Mouse (Mus musculus) erythroid progenitor cell, adult 5-6 weeks (primary cell): ENCODE measurements around the gene Cdkn1c. TPM values are rescaled to one million over a fixed set of nuclear protein-coding genes. Genes with fewer than 3 reads are reported as not detected.

Experiments used
- ATAC-seq: replicated peaks from 2 replicates; pipeline ENCODE4 v1.8.0; 2016; ENCODE audit warnings: moderate number of reproducible peaks, mild to moderate bottlenecking, moderate TSS enrichment, inconsistent platforms; ENCODE audit not compliant: poor library complexity, low FRiP score, severe bottlenecking
- total RNA-seq, 2 experiments: library from RNA; stranded (forward) in 1 of 2; stranded (reverse) in 1 of 2; fragments of 150-400 nt in 1 of 2; fragments of 186-747, 209-891 nt in 1 of 2; gene quantifications; 2 replicates each; pipeline versions ENCODE4 v1.2.3 to v1.2.4; 2015 to 2017; ENCODE audit warnings: low replicate concordance in 2 of 2

Cdkn1c gene
- total RNA-seq, 2 experiments from 2014 or later: not detected

DNA sequence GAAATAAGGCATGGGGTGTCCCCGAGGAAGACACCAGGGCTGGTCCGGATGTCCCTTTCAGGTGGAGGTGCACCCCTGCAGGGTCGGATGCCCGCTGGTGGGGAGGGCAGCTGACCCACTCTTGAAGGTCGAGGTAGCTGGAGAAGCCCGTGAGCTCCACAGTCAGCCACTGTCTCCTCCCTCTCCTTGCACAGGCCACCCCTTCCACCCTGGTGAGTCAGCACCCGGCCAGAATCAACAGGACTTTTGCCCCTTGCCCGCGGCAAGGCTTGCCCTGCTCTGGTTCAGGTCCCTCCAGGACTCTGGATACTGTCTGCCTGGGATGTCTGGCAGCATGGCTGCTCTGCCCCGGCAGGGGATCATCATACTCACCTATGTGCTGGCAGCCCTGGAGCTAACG lies 15.0 kb upstream of the Cdkn1c start:
- no peak for ATAC-seq

DNA sequence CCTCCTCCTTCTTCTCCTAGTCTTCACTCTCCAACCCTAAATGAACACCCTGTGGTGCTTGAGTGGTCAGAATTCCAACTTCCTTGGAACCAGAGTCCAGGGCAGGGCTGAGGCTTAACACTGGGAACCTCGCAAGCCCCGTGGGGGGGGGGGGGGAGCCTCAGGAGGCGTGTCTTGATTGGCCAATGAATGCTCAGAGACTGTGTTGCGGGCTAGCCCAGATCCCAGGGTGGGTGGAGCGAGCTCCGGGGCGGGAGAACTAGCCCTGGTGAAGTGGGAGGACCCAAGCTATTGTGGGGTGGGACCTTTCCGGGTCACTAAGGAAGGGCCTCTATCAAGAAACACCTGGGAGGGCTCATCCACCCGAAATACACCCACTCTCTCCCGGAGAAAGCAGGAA lies 14.0 kb upstream of the Cdkn1c start:
- no peak for ATAC-seq

DNA sequence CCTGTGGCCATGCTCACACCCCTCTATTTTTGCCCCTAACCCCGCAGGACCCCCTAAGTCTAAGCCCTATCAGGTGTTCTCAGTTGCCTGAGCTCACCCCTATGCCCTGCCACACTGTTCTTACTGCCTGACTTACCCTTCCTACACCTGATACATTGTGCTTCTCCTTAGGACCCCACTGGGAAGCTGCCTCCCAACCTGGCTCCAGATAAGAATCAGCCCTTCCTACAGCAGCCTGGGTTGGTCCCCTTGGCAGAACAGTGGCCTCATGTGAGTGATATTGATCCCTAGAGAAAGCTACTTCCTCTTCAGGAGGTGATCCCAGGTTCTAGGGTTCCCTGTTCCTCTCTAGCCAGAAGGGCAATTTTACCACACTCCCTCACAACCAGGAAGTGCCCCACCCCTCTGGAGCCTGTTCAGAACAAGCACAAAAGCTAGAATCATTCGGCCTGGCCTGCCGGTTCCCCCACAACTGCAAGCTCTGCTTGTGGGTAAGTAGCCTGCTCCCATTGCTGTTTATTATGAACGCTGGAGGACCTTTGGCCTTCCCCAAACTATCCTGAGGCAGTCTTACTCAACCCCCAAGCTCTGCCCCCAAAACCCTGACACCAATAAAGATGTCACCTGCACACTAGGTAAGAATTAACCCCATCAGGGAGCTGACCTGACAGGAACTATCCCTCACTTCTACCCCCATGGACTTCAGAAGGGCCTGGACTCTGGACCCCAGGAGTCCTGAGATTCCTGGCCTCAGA lies 12.7 kb upstream of the Cdkn1c start, which contains the start of gene Slc22a18:
Slc22a18 (plus strand) TSS at position 390 of the 755 bp plus-strand sequence.
- ATAC-seq: no peak

DNA sequence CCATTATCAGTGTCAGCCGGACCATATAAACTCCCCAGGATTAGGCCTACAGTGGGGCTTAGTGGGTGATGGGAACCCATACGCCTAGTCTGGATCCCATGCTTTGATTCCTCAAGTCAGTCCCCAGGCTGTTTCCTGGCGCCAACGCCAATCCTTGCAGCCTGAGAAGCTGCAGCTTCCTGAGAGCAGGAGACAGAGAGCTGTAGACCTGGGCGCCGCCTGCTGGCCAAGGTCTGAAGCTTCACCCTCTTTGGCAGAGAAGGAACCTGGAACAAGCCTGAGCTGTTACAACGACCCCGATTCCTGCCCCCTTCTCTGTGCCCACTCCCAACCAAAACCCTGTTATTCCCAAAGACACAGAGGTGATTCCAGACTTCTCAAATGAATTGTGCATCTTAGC lies 9.1 kb upstream of the Cdkn1c start:
- ATAC-seq: peak; percentile 65

DNA sequence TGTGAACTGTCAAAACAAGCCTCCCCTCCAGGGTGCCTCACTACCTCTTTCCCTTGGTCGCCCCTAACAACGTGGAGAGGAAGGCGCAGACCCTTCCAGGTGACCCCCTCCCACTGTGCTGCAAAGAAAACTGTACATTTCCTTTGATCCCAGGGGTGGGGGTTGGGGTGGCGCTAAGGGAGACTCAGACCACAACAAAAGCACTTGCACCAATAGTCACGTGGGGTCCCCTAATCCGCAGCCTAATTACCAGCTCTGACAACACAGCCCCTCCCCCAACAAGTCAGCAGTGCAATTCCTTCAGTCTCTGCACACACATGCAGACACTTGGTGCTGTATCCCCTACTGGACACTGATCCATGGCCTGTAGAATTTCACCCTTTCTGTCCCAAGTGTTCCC lies 6.9 kb upstream of the Cdkn1c start:
- no peak for ATAC-seq

DNA sequence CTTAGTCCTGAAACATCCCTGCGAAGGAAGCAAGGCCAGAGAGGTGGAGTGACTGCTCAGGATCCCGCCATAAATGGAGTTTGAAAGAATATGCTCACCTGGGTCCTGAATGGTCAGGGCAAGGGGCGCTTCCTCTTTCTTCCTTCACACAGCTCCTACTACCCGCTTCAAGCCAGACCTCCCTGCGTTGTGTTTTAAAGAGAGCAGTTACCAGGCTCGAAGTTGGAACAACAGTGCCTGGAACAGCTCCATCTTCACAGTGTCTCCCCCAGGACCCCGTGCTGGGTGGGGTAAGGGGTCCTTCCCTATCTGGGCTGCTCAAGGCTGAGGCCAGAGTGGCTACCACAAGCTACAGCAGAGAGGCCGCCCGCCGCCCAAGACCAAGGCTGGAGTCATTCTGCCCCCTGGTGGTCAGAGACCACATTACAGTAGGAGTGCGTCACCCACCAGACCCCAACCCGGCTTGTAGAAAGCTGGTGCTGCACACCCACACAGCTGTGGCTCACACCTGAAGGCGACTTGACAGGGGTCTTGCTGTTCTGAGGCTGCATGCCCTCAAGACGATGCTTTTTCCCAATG lies 5.3 kb upstream of the Cdkn1c start:
- ATAC-seq: no peak

DNA sequence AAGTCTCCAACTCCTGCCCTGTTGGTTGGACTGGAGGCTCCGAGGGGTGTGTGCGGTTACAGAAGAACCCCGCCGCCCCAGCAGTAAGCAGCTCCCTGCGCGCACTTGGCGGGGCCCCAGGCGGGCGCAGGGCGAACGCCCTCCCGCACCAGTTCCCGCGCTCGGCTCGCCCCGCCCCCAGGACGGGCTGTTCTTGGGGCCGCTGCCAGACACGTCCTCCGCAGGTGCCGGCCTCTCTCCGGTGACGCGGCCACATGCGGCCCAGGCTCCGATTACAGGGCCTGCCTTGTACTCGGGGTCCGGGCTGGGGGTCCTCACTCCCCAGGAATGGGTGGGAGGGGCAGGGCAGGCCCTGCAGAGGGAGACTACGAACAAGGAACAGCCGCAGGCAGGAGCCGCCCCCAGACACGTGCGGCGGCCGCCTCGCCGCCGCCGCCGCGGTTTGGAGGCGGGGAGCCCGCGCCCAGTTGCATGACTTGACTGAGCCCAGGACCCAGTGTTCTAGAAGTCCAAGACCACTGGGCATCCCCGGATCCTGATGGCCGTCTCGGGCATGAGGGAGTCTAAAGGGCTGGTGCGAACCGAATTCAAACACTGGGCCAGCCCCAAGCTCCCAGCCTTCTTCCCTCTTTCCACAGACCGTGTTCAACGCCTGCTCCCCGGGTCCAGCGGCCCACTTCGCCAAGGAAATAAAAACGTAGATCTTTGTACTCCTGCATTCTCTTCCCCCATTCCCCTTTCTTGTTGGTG lies 4.1 kb upstream of the Cdkn1c start:
- no peak for ATAC-seq

DNA sequence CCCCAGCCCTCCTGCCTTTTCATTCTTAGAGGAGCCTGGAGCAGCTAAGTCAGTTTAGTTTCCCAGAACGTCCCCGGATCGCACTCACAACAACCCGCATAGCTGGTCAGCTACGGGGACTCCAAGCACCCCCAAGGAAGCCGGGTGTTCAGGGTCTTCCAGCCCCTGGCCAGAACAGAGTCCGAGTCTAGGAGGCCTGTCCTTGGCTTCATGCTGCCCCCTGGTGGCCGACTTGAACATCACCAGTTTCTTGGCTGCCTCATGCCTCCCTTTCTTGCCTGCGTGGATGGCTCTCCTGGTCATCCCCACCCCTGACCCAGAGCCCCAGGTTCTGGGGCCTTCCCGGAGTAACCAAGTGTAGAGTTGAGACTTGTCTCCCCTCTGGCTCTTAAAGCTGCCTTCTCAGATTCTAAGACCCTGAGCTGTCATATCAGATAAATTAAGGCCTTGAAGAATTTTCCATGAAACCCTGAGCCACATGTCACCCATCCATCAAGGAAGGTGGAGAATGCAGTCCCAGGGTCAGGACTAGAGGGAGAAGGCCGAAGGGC lies 3.1 kb upstream of the Cdkn1c start:
- 0 out of 2 replicates have a peak, but pooled peaks have one; percentile 32 for ATAC-seq

DNA sequence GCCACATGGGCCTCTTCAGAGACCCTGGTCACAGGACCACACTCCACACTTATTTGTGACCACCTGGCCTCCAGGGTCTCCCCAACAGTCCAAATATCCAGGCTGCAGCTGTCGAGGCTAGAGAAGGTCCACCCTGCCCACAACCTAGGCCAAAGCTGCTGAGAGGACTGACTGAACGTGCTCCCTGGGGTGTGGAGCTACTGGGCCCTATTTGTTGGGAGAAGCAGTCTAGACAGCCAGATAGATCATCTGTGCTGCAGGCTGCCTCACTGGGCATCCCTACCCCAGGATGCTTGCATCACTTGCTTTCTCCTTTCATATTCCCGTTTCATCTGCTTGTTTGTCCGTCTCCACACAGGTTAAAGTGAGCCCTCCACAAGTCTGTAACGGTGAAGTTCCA lies 1.7 kb upstream of the Cdkn1c start:
- no peak for ATAC-seq

DNA sequence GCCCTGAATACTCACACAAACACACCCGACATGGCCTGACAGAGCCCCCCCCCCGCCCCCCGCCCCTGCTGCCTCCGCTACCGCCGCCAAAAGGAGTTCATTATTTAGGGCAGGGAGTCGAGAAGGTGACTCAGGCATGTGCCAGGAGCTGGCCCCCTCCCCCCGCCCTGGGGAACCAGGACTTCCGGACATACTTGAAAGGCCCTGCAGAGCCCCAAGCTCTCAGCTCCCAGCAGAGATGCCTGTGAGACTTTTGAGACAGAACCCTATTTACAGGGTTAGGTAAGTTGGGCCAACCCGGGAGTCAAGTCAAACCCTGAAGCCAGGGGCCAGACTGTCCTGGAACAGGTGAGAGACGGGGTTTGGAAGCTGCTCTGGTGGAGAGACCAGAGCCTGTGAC lies 1.1 kb upstream of the Cdkn1c start:
- no peak for ATAC-seq

DNA sequence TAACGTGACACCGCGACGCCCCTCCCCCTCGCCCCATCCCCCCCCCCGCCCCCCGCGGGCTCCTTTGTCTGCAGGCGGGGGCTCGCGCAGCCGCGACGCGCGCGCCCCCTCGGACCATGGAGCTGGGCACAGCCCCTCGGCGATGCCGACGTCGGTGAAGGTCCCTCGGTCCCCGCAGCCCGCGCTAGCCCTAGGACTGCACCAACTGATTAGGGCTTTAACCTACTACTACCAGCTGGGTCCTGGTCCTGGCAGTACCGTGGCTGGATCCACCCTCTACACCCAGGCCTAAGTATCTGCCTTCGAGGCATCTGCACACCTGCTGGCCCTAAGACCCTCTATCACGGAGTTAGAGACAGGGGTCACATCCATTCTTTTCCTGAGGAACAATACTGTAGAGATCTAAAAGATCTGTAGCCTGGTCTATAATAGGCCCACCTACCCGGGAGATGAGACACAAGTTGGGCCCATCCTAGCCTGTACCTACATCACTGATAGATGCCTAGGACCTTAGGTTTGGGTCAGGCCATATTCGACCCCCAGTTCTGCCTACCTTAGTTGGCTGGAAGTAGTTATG lies 532 bp upstream of the Cdkn1c start:
- no peak for ATAC-seq

DNA sequence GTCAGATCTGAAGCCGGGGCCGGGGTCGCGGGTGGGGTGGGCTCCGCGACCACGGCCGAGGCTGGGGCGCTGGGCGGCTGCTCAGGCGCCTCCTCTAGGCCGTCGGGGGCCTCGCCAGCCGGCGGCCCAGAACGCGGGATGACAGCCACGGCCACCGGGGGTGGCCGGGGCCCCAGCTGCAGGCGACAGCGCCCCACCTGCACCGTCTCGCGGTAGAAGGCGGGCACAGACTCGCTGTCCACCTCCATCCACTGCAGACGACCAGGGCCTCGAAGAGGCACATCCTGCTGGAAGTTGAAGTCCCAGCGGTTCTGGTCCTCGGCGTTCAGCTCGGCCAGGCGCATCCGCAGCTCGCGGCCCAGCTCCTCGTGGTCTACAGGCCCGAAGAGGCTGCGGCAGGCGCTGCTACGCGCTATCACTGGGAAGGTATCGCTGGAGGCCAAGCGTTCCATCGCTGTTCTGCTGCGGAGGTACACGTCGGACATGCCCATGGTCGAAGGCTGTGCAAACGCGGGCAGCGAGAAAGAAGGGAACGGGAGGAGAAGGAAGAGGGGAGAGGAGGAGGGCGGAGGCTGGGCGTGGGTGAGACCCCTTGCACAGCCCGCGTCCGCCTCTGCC lies 524 bp downstream of the Cdkn1c start:
- no peak for ATAC-seq

DNA sequence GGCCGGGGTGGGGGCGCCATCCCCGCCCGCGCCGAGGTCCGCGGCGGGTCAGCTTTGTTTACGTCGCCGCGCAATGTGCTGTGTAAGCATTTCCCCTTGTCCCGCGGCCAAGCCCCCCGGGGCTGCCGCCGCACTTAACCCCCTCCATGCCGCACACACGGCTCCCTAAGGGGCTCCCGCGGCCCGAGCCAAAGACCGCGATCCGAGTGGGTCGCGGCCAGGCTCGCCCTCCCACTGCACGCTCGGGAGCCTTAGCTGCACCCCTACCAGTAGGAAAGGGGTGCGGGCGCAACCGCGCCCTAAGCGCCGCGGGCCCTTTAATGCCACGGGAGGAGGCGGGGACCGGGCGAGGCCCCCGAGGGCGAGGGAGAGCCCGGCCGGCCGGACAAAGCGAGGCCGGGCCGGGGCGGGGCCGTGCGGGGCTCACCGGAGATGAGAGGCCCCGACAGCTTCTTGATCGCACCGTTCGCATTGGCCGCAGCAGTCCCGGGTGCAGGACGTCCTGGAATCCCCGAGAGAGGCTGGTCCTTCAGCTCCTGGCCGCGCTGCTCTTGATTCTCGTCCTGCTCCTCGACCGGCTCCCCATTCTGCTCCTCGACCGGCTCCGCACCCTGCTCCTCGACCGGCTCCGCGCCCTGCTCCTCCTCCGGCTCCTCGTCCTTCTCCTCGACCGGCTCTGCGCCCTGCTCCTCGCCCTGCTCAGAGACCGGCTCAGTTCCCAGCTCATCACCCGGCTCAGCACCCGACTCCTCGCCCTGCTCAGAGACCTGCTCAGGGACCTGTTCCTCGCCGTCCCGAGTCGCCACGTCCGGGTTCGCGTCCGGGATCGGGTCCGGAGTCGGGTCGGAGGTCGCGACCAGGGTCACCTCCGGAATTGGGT lies 1.3 kb downstream of the Cdkn1c start:
- ATAC-seq: no peak

DNA sequence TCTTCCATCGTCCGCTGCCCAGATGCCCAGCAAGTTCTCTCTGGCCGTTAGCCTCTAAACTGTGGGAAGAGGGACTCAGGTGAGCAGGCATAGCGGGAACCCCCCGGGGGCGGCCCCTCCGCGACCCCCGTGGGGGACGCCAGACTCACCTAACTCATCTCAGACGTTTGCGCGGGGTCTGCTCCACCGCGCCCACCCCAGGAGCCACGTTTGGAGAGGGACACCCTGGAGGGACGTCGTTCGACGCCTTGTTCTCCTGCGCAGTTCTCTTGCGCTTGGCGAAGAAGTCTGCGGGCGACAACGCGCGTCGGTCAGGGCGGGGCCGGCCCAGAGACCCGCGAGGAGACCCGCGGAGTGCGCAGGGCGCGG lies 1.9 kb downstream of the Cdkn1c start:
- no peak for ATAC-seq

DNA sequence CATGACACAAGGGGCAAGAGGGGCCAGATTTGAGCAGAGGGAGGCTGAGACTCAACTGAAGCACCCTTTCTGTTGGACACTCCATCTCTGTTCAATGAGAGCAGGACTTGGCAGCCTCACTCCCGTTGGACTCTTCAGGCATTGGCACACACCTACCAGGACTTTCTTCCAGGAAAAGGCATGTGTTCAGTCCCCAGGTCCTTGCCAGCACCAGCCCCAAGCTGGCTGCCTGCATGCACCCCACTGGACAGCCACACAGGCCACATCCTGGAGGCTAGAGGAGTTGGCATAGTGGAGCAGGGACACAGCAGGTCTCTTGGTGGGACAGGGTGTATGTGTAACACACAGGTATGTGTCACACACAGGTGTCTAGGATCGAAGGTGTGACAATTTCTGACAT lies 13.7 kb downstream of the Cdkn1c start:
- ATAC-seq: no peak

DNA sequence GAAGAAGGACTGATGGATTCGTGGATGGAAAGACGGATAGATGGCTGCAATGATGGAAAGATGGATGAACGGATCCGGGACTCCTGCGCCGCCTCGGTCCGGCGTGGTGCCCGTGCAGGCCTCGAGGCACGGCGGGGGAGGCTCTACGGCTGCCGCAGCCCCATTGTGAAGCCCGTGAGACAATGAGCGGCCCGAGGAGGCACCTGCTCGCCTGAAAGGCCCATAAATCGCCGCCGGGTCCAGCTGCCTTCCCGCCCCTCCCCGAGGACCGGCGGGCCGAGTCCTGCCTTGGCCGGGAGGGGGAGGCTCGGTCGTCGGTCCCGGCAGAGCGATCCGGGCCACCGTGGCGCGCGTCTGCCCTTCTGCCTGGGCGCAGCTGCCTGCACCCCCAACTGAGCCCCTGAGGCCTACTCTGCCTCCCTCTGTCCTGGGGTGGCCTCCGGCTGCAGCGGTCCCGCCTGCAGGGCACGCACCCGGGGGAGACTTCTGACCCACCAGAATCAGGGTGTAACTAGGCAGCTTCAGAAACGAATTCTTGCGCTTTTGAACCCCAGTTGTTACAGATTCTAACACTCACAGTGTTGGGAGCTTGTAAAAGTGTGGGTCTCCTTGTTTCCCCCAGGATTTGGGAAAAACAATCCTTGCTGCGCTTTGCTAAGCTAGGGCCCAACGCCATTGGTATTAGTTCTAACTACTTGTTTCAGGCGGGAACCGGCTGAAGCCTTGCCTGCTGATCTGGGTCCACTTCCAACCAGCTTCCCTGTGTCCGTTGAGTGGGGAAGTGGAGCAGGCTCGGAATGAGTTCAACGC lies 15.0 kb downstream of the Cdkn1c start:
- no peak for ATAC-seq

DNA sequence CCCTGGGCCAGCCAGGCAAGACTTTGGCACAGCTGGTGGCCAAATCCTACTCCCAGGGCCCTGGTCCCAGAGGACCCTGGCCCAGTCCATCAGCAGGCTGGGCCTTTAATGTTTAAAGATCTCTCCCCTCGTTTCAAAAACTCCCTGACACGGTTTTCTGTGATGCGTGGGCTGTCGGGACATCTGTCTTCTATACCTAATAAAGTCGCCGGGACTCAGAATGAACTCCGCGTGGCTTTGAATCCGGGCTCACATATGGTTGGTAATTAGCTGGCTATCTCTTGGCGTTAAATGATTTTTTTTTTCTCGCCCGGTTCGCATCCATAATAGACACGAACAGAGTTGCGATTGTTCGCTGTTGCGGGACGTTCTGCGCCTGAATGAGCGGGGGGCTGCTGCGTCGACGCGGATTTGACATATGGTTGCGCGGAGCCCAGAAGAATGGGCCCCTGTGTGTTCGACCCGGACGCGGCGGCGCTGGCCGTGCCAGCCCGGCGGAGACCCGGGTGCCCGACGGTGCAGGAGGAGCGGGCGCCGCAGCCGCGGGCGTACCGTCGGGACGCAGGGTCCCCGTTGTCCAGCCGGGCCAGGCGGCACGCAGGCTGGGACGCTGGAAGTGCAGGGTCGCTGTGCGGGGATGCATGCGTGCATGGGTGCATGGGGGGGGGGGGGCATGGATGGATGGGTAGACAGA lies 15.7 kb downstream of the Cdkn1c start:
- ATAC-seq: no peak

DNA sequence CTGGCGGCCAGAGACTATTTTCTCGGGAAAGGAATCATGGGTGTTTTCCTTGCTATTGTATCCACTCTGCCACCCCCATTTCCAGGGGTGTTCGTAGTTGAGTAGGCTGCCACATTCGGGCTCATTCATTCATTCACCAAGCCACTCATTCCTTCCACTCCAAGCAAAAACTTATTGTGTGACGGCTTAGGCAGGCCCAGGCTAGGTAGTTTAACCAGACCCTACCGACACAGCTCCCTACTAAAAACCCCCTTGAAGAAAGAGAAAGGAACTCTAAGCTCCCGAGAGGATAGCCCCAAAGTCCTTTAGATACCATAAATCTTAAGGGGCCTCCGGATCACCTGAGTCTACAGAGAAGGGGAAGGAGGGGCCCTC lies 16.3 kb downstream of the Cdkn1c start:
- no peak for ATAC-seq
